Mouse (Mus musculus) embryonic facial prominence, embryonic 12.5 days (tissue): ENCODE measurements around the gene Ccnb3. TPM values are rescaled to one million over a fixed set of nuclear protein-coding genes. Genes with fewer than 3 reads are reported as not detected.

ENCODE experiments used
- polyA plus RNA-seq: library from polyadenylated mRNA; unstranded; fragments of >200 nt; fragmentation: Nextera tagmentation; extraction: Ambion mirVana; gene quantifications from 2 replicates; pipeline ENCODE4 v1.2.1, GENCODE M21; 2016

Ccnb3 gene
- polyA plus RNA-seq, 1 experiment from 2014 or later: 0.32 TPM

Other genes starting within 250 kb of the Ccnb3 start
- not detected in 2 replicates for gene Akap4, start 25.9 kb upstream of the Ccnb3 start, polyA plus RNA-seq